ENCODE assay signal across 27 mouse cellular contexts in genomic region chr10:62656711-62657110, GRCm38 (mm10). TPM values are rescaled to one million over a fixed set of nuclear protein-coding genes. Genes with fewer than 3 reads are reported as not detected.
DNase-seq lines count a peak whose midpoint lies in the region; ATAC-seq and TF ChIP-seq lines count a peak whose summit lies in the region.
"Had no signal": no experiment of that assay in that cellular context is flagged by ENCODE, and none has a peak within 500 bp of the region (broad histone marks: within the 10 kb centered on the region; RNA-seq: fewer than 3 reads in every experiment).

No protein-coding gene starts in this region.

- H3K4me1 ChIP-seq in heart, embryonic 12.5 days (replicated peaks), result no peaks in the 10 kb centered on the region
- H3K4me1 ChIP-seq in ES-E14 (ENCODE audit: control insufficient read depth in 2 of 2, insufficient read depth in 2 of 2, low read length in 2 of 2, poor library complexity in 1 of 2), result peaks cover 0 to 2% of the 10 kb centered on the region in 2 experiments; a peak in 1 of 4 replicates
- H3K4me1 ChIP-seq: embryonic facial prominence, embryonic 12.5 days; embryonic facial prominence, embryonic 15.5 days had no signal

- no peak overlapping the region for H3K9ac ChIP-seq in heart, embryonic 12.5 days
- H3K9ac ChIP-seq in ES-E14 (ENCODE audit: insufficient read depth, low read depth, low read length, poor library complexity, severe bottlenecking), result no peak overlapping the region; the same call in 1 of the 2 replicates
- H3K9ac ChIP-seq: embryonic facial prominence, embryonic 12.5 days; embryonic facial prominence, embryonic 15.5 days; forebrain, postnatal 0 days; hindbrain, embryonic 14.5 days had no signal

- in situ Hi-C loops in ES-E14 (cut with MboI; ENCODE audit: low sequenced_read_pairs in 2 of 2, unreplicated experiment in 2 of 2), result no loop called here

- no peaks in the 10 kb centered on the region for H3K9me3 ChIP-seq in heart, embryonic 12.5 days (replicated peaks)
- no peaks in the 10 kb centered on the region for H3K9me3 ChIP-seq in ES-E14 (ENCODE audit: control insufficient read depth, insufficient read depth, low read depth, low read length)
- H3K9me3 ChIP-seq: embryonic facial prominence, embryonic 12.5 days; embryonic facial prominence, embryonic 15.5 days; G1E; hindbrain, embryonic 10.5 days had no signal

- peak; percentile 50 for DNase-seq in adrenal gland, postnatal 14 days
- no peak for DNase-seq in adrenal gland, postnatal 4 days (ENCODE audit: low spot score in 2 of 2)
- DNase-seq in heart, postnatal 4 days, result peak; percentile 10
- DNase-seq in ES-E14 (ENCODE audit: low read depth, low spot score), result no peak
- DNase-seq in testis, postnatal 10 days (ENCODE audit: low spot score), result peak; percentile 35
- DNase-seq: cerebellum, adult 11 months; cerebellum, adult 2 months; cerebellum, adult 9-11 months; cerebellum, postnatal 25 days; forebrain, postnatal 0 days; gastrocnemius, adult 2 months; gastrocnemius, postnatal 14 days; heart, adult 18-20 months; kidney, adult 18-20 months; kidney, adult 9 months had no signal

- no peak overlapping the region for H3K27ac ChIP-seq in heart, embryonic 12.5 days (ENCODE audit: poor library complexity, severe bottlenecking)
- peak overlapping the region; percentile 36; the same call in 1 of the 2 replicates for H3K27ac ChIP-seq in ES-E14 (ENCODE audit: insufficient read depth, low read depth, low read length, poor library complexity, severe bottlenecking)
- H3K27ac ChIP-seq: embryonic facial prominence, embryonic 12.5 days; embryonic facial prominence, embryonic 15.5 days; gastrocnemius, adult 2 months; hindbrain, embryonic 10.5 days; hindbrain, embryonic 14.5 days; hindbrain, postnatal 0 days had no signal

- H3K4me3 ChIP-seq in heart, embryonic 12.5 days, result no peak overlapping the region
- H3K4me3 ChIP-seq in ES-E14 (ENCODE audit: insufficient read depth in 1 of 2, low read depth in 1 of 2, low read length in 2 of 2, poor library complexity in 1 of 2, severe bottlenecking in 1 of 2), result no peak overlapping the region
- H3K4me3 ChIP-seq: embryonic facial prominence, embryonic 12.5 days; embryonic facial prominence, embryonic 15.5 days; gastrocnemius, adult 2 months; hindbrain, embryonic 10.5 days had no signal

- WGBS in heart, embryonic 12.5 days, result 72% methylated on average over 7 of the region's 7 CpGs

- no peak for ATAC-seq in heart, embryonic 12.5 days (ENCODE audit: insufficient number of reproducible peaks, low FRiP score)
- no peak for ATAC-seq in cerebellum, adult (ENCODE audit: insufficient number of reproducible peaks, low FRiP score, low TSS enrichment)
- ATAC-seq: forebrain, embryonic 14.5 days; forebrain, postnatal 0 days; hindbrain, postnatal 0 days; inflammation-experienced regulatory T-cells, adult 6 months; intestine, embryonic 16.5 days; Patski had no signal

- no peaks in the 10 kb centered on the region for H3K27me3 ChIP-seq in heart, embryonic 12.5 days (replicated peaks)
- H3K27me3 ChIP-seq: embryonic facial prominence, embryonic 12.5 days; embryonic facial prominence, embryonic 15.5 days had no signal

- no peak overlapping the region for H3K4me2 ChIP-seq in heart, embryonic 12.5 days
- H3K4me2 ChIP-seq: embryonic facial prominence, embryonic 12.5 days; embryonic facial prominence, embryonic 15.5 days; hindbrain, embryonic 14.5 days had no signal

- no peaks in the 10 kb centered on the region for H3K36me3 ChIP-seq in heart, embryonic 12.5 days
- H3K36me3 ChIP-seq in ES-E14 (ENCODE audit: control insufficient read depth, insufficient read depth, low read length, poor library complexity, severe bottlenecking), result no peaks in the 10 kb centered on the region
- H3K36me3 ChIP-seq: embryonic facial prominence, embryonic 12.5 days; embryonic facial prominence, embryonic 15.5 days; G1E; hindbrain, embryonic 10.5 days had no signal

TF ChIP-seq in ES-E14, 5 proteins besides CTCF, POLR2A, EP300 and RAD21:
- no peak for TF ChIP-seq ZNF384 (IDR thresholded peaks at IDR 0.05; ENCODE audit: low read depth, low read length)
- TF ChIP-seq CHD2 (IDR thresholded peaks at IDR 0.05; ENCODE audit: low read depth, low read length), result no peak
- TF ChIP-seq HCFC1 (IDR thresholded peaks at IDR 0.05; ENCODE audit: borderline replicate concordance, insufficient read depth, low read length), result no peak
- no peak for TF ChIP-seq MAFK (IDR thresholded peaks at IDR 0.05; ENCODE audit: insufficient read depth, low read depth, low read length)
- TF ChIP-seq ZC3H11A (IDR thresholded peaks at IDR 0.05; ENCODE audit: borderline replicate concordance, low read depth, low read length), result no peak

RNA-seq across cellular contexts. Expression of gene Ddx50, which starts 5.7 kb away (rescaled TPM):
- total RNA-seq in adrenal gland, postnatal 14 days (2021), result 107 and 121 TPM in 2 replicates
- total RNA-seq in adrenal gland, postnatal 4 days (2021), result 100 to 1,000 TPM; 141 to 143 TPM
- 10 to 100 TPM; 95.4 to 99.6 TPM for total RNA-seq in heart, postnatal 4 days (2021)
- polyA plus RNA-seq in heart, embryonic 12.5 days (2016; fragmentation: Nextera tagmentation; extraction: Ambion mirVana), result 112 and 118 TPM in 2 replicates
- total RNA-seq in ES-E14 (2012; rRNA removed), result 43.9 and 61.8 TPM in 2 replicates

RNA-seq across cellular contexts. Expression of gene Ddx21, which starts 54.6 kb away (rescaled TPM):
- 74.2 and 78.8 TPM in 2 replicates for total RNA-seq in adrenal gland, postnatal 14 days (2021)
- total RNA-seq in adrenal gland, postnatal 4 days (2021), result 10 to 100 TPM; 57.3 to 62.6 TPM
- total RNA-seq in heart, postnatal 4 days (2021), result 10 to 100 TPM; 43.8 to 46.1 TPM
- polyA plus RNA-seq in heart, embryonic 12.5 days (2016; fragmentation: Nextera tagmentation; extraction: Ambion mirVana), result 17.3 and 18.6 TPM in 2 replicates
- 164 and 185 TPM in 2 replicates for total RNA-seq in ES-E14 (2012; rRNA removed)

Comparison
In these comparisons a context has a peak if more than half of its experiments do, and no peak if none do; other contexts are left out.
1. DNase-seq: peak in adrenal gland, postnatal 14 days (single experiment), heart, postnatal 4 days (single experiment) and testis, postnatal 10 days (single experiment); none in adrenal gland, postnatal 4 days (0 of 2) and ES-E14 (single experiment).